ENCODE assay signal across 13 mouse cellular contexts in the genomic region with DNA sequence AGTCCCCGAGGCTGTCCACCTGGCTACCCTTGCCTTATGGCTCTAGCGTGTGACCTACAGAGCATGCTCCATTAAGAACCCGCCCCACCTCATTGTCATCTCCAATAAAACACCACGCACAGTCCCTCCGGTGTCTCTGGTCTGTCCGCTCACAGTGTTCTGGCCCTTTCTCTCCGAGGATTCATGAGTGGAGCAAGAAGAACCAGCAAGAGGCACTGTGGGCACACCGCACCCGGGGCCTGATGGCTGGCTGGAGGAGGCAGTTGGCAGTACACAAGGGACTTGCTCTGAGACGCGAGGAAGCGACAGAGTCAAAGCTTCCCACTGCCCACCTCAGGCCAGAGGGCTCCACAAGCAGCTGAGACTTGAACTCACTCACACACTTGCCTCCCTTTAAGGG. TPM values are rescaled to one million over a fixed set of nuclear protein-coding genes. Genes with fewer than 3 reads are reported as not detected.
"Had no signal": no experiment of that assay in that cellular context is flagged by ENCODE, and none has a peak within 500 bp of the region (broad histone marks: within the 10 kb centered on the region; RNA-seq: fewer than 3 reads in every experiment).

No protein-coding gene starts in this region.

- H3K9ac ChIP-seq: limb, embryonic 13.5 days; lung, embryonic 14.5 days; neural tube, embryonic 12.5 days had no signal

- H3K4me2 ChIP-seq: limb, embryonic 13.5 days; lung, embryonic 14.5 days; neural tube, embryonic 12.5 days had no signal

- H3K4me3 ChIP-seq: limb, embryonic 13.5 days; midbrain, embryonic 10.5 days; neural tube, embryonic 12.5 days had no signal

- H3K27me3 ChIP-seq: limb, embryonic 13.5 days; neural tube, embryonic 12.5 days had no signal

- H3K9me3 ChIP-seq: limb, embryonic 13.5 days; midbrain, embryonic 10.5 days; neural tube, embryonic 12.5 days had no signal

- DNase-seq: kidney, adult 18-20 months; kidney, postnatal 14 days; layer of hippocampus, postnatal 36 days; left cerebral cortex, postnatal 4 days; lung, embryonic 14.5 days; lung, postnatal 10 days; lung, postnatal 4 days; thymus, postnatal 14 days had no signal

- H3K27ac ChIP-seq: limb, embryonic 13.5 days; midbrain, embryonic 10.5 days; neural tube, embryonic 12.5 days; stomach, postnatal 0 days had no signal

- H3K4me1 ChIP-seq: midbrain, embryonic 10.5 days; neural tube, embryonic 12.5 days had no signal

RNA-seq across cellular contexts. Expression of a gene that starts 13.8 kb away (rescaled TPM):
- total RNA-seq: neutrophil, adult 5-6 weeks had no signal
